Mouse (Mus musculus) testis, adult 2 months (tissue): ENCODE results near the gene Lrrc49.

Experiments used
- CTCF ChIP-seq: fragments of 200-500 bp; IDR thresholded peaks from 2 replicates; pipeline ENCODE4 v1.5.1; 2012; ENCODE audit warnings: low read depth, mild to moderate bottlenecking, inconsistent platforms, low read length, moderate library complexity; ENCODE audit not compliant: control insufficient read depth, insufficient read depth, insufficient replicate concordance
- POLR2A ChIP-seq: fragments of 200-500 bp; IDR thresholded peaks from 2 replicates; pipeline ENCODE4 v1.6.1; 2012; ENCODE audit warnings: low read depth, mild to moderate bottlenecking, inconsistent platforms, low read length, moderate library complexity; ENCODE audit not compliant: control insufficient read depth

- no peak for TF ChIP-seq CTCF
- TF ChIP-seq POLR2A, result no peak
Measured at GRCm38 (mm10) chr9:60616359-60616758, 71.6 kb downstream of the Lrrc49 start.
